ENCODE assay signal across 36 mouse cellular contexts in genomic region chr15:82402741-82403140, GRCm38 (mm10). TPM values are rescaled to one million over a fixed set of nuclear protein-coding genes. Genes with fewer than 3 reads are reported as not detected.
"Had no signal": no experiment of that assay in that cellular context is flagged by ENCODE, and none has a peak within 500 bp of the region (broad histone marks: within the 10 kb centered on the region; RNA-seq: fewer than 3 reads in every experiment).

No protein-coding gene starts in this region.

- H3K4me2 ChIP-seq: embryonic facial prominence, embryonic 12.5 days; embryonic facial prominence, embryonic 13.5 days; embryonic facial prominence, embryonic 15.5 days; forebrain, embryonic 12.5 days; forebrain, embryonic 13.5 days; forebrain, embryonic 15.5 days had no signal

- H3K27ac ChIP-seq: embryonic facial prominence, embryonic 10.5 days; embryonic facial prominence, embryonic 12.5 days; embryonic facial prominence, embryonic 13.5 days; embryonic facial prominence, embryonic 15.5 days; forebrain, embryonic 10.5 days; forebrain, embryonic 12.5 days; forebrain, embryonic 13.5 days; forebrain, embryonic 15.5 days; gastrocnemius, adult 2 months; heart, adult 2 months had no signal

- DNase-seq: cerebellum, adult 2 months; cerebellum, adult 8-10 months; cerebellum, adult 9-10 months; cerebellum, adult 9-11 months; cerebellum, postnatal 10 days; cerebellum, postnatal 14 days; cerebellum, postnatal 25 days; cerebellum, postnatal 36 days; embryo, embryonic 11 days; forebrain, postnatal 0 days; gastrocnemius, adult 2 months; gastrocnemius, postnatal 10 days; gastrocnemius, postnatal 14 days; gastrocnemius, postnatal 25 days; gastrocnemius, postnatal 36 days; heart, adult 2 months had no signal

- H3K9me3 ChIP-seq: embryonic facial prominence, embryonic 10.5 days; embryonic facial prominence, embryonic 12.5 days; embryonic facial prominence, embryonic 13.5 days; embryonic facial prominence, embryonic 15.5 days; forebrain, embryonic 10.5 days; forebrain, embryonic 12.5 days; forebrain, embryonic 13.5 days; forebrain, embryonic 15.5 days had no signal

- ATAC-seq: forebrain, embryonic 13.5 days; forebrain, embryonic 14.5 days; forebrain, embryonic 15.5 days; forebrain, embryonic 16.5 days; forebrain, postnatal 0 days had no signal

- H3K4me3 ChIP-seq: embryonic facial prominence, embryonic 10.5 days; embryonic facial prominence, embryonic 12.5 days; embryonic facial prominence, embryonic 13.5 days; embryonic facial prominence, embryonic 15.5 days; erythroblast, embryonic 14.5 days; forebrain, embryonic 10.5 days; forebrain, embryonic 12.5 days; forebrain, embryonic 13.5 days; forebrain, embryonic 15.5 days; gastrocnemius, adult 2 months; heart, adult 2 months had no signal

- H3K27me3 ChIP-seq: embryonic facial prominence, embryonic 12.5 days; embryonic facial prominence, embryonic 13.5 days; embryonic facial prominence, embryonic 15.5 days; forebrain, embryonic 12.5 days; forebrain, embryonic 13.5 days; forebrain, embryonic 15.5 days had no signal

- H3K36me3 ChIP-seq: embryonic facial prominence, embryonic 10.5 days; embryonic facial prominence, embryonic 12.5 days; embryonic facial prominence, embryonic 13.5 days; embryonic facial prominence, embryonic 15.5 days; forebrain, embryonic 10.5 days; forebrain, embryonic 12.5 days; forebrain, embryonic 15.5 days had no signal

- H3K9ac ChIP-seq: embryonic facial prominence, embryonic 12.5 days; embryonic facial prominence, embryonic 13.5 days; embryonic facial prominence, embryonic 15.5 days; forebrain, embryonic 12.5 days; forebrain, embryonic 13.5 days; forebrain, embryonic 15.5 days; forebrain, postnatal 0 days had no signal

- H3K4me1 ChIP-seq: embryonic facial prominence, embryonic 10.5 days; embryonic facial prominence, embryonic 12.5 days; embryonic facial prominence, embryonic 13.5 days; embryonic facial prominence, embryonic 15.5 days; forebrain, embryonic 10.5 days; forebrain, embryonic 12.5 days; forebrain, embryonic 13.5 days; forebrain, embryonic 15.5 days had no signal

RNA-seq across cellular contexts. Expression of gene Cyp2d10, which starts 4.3 kb away (rescaled TPM):
- total RNA-seq: common myeloid progenitor, adult 5-6 weeks; forebrain, postnatal 0 days; gastrocnemius, adult 2 months; gastrocnemius, postnatal 14 days; gastrocnemius, postnatal 25 days; gastrocnemius, postnatal 36 days; granulocyte monocyte progenitor cell, adult 5-6 weeks had no signal
- polyA plus RNA-seq: cerebellum, adult 2 months; cortical plate, adult 2 months; embryonic facial prominence, embryonic 10.5 days; embryonic facial prominence, embryonic 11.5 days; embryonic facial prominence, embryonic 12.5 days; embryonic facial prominence, embryonic 13.5 days; embryonic facial prominence, embryonic 14.5 days; embryonic facial prominence, embryonic 15.5 days; forebrain, embryonic 10.5 days; forebrain, embryonic 11.5 days; forebrain, embryonic 12.5 days; forebrain, embryonic 13.5 days; forebrain, embryonic 14.5 days; forebrain, embryonic 15.5 days; forebrain, embryonic 16.5 days; forebrain, postnatal 0 days; frontal cortex, adult 2 months had no signal

RNA-seq across cellular contexts. Expression of gene Cyp2d11, which starts 8.9 kb away (rescaled TPM):
- total RNA-seq: common myeloid progenitor, adult 5-6 weeks; forebrain, postnatal 0 days; gastrocnemius, adult 2 months; gastrocnemius, postnatal 10 days; gastrocnemius, postnatal 36 days; granulocyte monocyte progenitor cell, adult 5-6 weeks had no signal
- polyA plus RNA-seq: cerebellum, adult 2 months; cortical plate, adult 2 months; embryonic facial prominence, embryonic 10.5 days; embryonic facial prominence, embryonic 11.5 days; embryonic facial prominence, embryonic 12.5 days; embryonic facial prominence, embryonic 13.5 days; embryonic facial prominence, embryonic 14.5 days; embryonic facial prominence, embryonic 15.5 days; erythroblast, embryonic 14.5 days; forebrain, embryonic 10.5 days; forebrain, embryonic 11.5 days; forebrain, embryonic 12.5 days; forebrain, embryonic 13.5 days; forebrain, embryonic 14.5 days; forebrain, embryonic 15.5 days; forebrain, embryonic 16.5 days; forebrain, postnatal 0 days; frontal cortex, adult 2 months; gonadal fat pad, adult 2 months; heart, adult 2 months had no signal

RNA-seq across cellular contexts. Expression of gene Cyp2d9, which starts 30.5 kb away (rescaled TPM):
- total RNA-seq: common myeloid progenitor, adult 5-6 weeks; forebrain, postnatal 0 days; gastrocnemius, adult 2 months; gastrocnemius, adult 8-10 months; gastrocnemius, postnatal 14 days; gastrocnemius, postnatal 25 days; gastrocnemius, postnatal 36 days; granulocyte monocyte progenitor cell, adult 5-6 weeks; heart, adult 2 months had no signal
- polyA plus RNA-seq: cerebellum, adult 2 months; cortical plate, adult 2 months; embryonic facial prominence, embryonic 10.5 days; embryonic facial prominence, embryonic 11.5 days; embryonic facial prominence, embryonic 12.5 days; embryonic facial prominence, embryonic 13.5 days; embryonic facial prominence, embryonic 14.5 days; embryonic facial prominence, embryonic 15.5 days; forebrain, embryonic 10.5 days; forebrain, embryonic 11.5 days; forebrain, embryonic 12.5 days; forebrain, embryonic 13.5 days; forebrain, embryonic 14.5 days; forebrain, embryonic 15.5 days; forebrain, embryonic 16.5 days; forebrain, postnatal 0 days; frontal cortex, adult 2 months had no signal
